Mouse (Mus musculus) heart, embryonic 11.5 days (tissue): ENCODE results near the gene Ryr2. TPM values are rescaled to one million over a fixed set of nuclear protein-coding genes. Genes with fewer than 3 reads are reported as not detected.
A peak's percentile ranks its signal among the peaks of the same experiment; 100 is the strongest.
"Not testable (repeated sequence)": the region's sequence is repeated elsewhere in the genome, so short reads cannot be mapped to it uniquely, and the experiment has no call there.

Source experiments
- ATAC-seq: fragments of 200-750 bp; cut with Nextera tagmentation; replicated peaks from 2 replicates; pipeline ENCODE4 v1.8.0; 2017; ENCODE audit warnings: moderate library complexity; ENCODE audit not compliant: insufficient number of reproducible peaks, low FRiP score, low TSS enrichment
- H3K27ac ChIP-seq: fragments of 300-500 bp; sonication (generic); 2 replicates; pipeline ENCODE4 v1.5.1; 2014; ENCODE audit warnings: mild to moderate bottlenecking, low read depth, low read length
- H3K27me3 ChIP-seq: fragments of 300-500 bp; sonication (generic); 2 replicates; pipeline ENCODE4 v1.6.1; 2014; ENCODE audit warnings: mild to moderate bottlenecking, low read length, mixed read lengths; ENCODE audit not compliant: control insufficient read depth, insufficient read depth
- H3K36me3 ChIP-seq: fragments of 300-500 bp; sonication (generic); 2 replicates; pipeline ENCODE4 v1.6.1; 2014; ENCODE audit warnings: mild to moderate bottlenecking, low read length, moderate library complexity, mixed read lengths; ENCODE audit not compliant: control insufficient read depth, insufficient read depth
- H3K4me1 ChIP-seq: fragments of 300-500 bp; sonication (generic); 2 replicates; pipeline ENCODE4 v1.6.1; 2014; ENCODE audit warnings: low read length; ENCODE audit not compliant: control insufficient read depth, insufficient read depth
- H3K4me2 ChIP-seq: fragments of 300-500 bp; sonication (generic); 2 replicates; pipeline ENCODE4 v1.6.1; 2014; ENCODE audit warnings: mild to moderate bottlenecking, moderate library complexity
- H3K4me3 ChIP-seq: fragments of 300-500 bp; sonication (generic); 2 replicates; pipeline ENCODE4 v1.5.1; 2014; ENCODE audit warnings: low read depth, low read length
- H3K9ac ChIP-seq: fragments of 300-500 bp; sonication (generic); 2 replicates; pipeline ENCODE4 v1.6.1; 2014; ENCODE audit warnings: mild to moderate bottlenecking, low read depth, low read length, moderate library complexity
- H3K9me3 ChIP-seq: fragments of 300-500 bp; sonication (generic); replicated peaks from 2 replicates; pipeline ENCODE4 v1.6.1; 2016; ENCODE audit warnings: low read length; ENCODE audit not compliant: control insufficient read depth
- WGBS: fragments of 180-500 bp; shearing (Covaris S2); extraction: QIAGEN DNeasy Blood & Tissue Kit; methylation state at CpG from one replicate; pipeline ENCODE4 v1.1.7; 2014; ENCODE audit not compliant: insufficient replicate concordance; 5-methylcytosine and 5-hydroxymethylcytosine counted together
- polyA plus RNA-seq: library from polyadenylated mRNA; unstranded; fragments of >200 nt; fragmentation: Nextera tagmentation; extraction: Ambion mirVana; gene quantifications from 2 replicates; pipeline ENCODE4 v1.2.1, GENCODE M21; 2014

Gene Ryr2
- polyA plus RNA-seq = 35.6 and 46.7 TPM in 2 replicates

DNA sequence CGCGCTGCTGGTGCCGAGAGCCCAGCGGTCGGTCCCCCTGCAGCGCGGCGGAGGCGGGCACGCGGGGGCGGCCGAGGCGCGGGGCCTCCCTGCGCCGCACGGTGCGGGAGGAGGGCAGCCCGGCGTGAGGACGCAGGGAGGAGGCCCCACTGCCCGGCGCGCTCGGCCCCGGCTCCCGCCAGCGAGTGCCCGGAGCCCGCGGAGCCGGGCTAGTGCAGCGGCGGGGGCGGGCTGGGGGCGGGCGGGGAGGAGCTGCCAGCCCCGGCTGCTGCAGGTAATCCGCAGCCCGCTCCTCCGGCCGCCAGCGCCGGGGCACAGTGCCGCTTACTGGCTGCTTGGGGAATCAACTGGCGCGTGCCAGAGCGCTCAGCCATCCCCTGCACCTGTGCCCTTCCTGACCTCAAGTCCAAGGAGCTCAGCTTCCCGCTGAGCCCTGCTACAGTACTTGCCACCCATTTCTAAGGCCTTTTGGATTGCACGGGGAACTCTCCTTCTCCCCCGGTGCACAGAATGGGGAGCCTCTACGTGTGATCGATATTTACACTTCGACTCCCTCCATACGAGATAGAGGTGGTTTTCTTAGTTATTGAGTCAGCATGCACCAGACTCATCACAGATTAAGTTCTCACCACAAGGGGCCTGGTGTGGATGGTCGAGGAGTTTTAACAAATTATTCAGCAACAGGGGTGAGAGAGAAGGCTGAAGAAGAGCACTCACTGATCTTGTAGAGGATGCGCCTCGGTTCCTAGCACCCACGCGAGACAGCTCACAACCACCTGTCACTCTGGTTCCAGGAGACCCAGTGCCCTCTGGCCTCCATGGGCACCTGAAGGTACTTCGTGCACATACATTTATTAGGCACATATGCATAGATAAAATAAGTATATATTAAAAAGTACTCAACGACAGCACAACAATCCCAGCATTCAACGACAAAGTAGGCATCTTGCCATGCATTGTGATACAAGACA is at the start of gene Ryr2:
Gene Ryr2 (minus strand): TSS at position 284 of the 971 bp plus-strand sequence.
- ATAC-seq = peak; percentile 75
- Histone ChIP-seq H3K9ac (peak within 1 kb of the TSS; percentile 98), H3K36me3 (no peaks in the 10 kb centered on the region), H3K27ac (peak within 1 kb of the TSS; percentile 89), H3K4me1 (peaks cover 6% of the 10 kb centered on the region; the same call in 1 of the 2 replicates), H3K4me2 (peak within 1 kb of the TSS; percentile 78), H3K27me3 (peaks cover 6% of the 10 kb centered on the region), H3K9me3 (no peaks in the 10 kb centered on the region), H3K4me3 (peak within 1 kb of the TSS; percentile 93)
- WGBS = 10% methylated on average over 57 of the region's 64 CpGs

DNA sequence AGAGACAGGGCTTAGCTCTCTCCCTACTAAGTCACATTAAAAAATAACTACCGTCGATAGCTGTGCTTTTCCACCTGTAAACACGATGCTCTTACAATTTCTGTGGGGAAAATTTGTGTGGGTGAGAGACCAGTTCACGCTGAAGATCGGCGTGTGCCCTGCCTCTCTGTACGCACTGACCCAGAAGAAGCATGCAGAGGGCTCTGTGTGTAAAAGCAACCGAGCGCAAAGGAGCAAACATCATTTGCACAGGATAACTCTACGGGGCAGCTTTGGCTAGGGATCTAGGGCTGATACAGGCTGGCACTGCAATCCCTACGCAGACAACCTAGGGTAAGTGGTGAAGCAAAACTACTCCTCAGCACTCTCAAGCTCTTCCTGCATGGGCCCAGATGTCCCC is 47.2 kb upstream of the Ryr2 start:
- H3K9ac ChIP-seq = no peak overlapping the region
- H3K27ac ChIP-seq = no peak overlapping the region
- no peaks in the 10 kb centered on the region for H3K27me3 ChIP-seq
- no peaks in the 10 kb centered on the region for H3K9me3 ChIP-seq
- no peak overlapping the region for H3K4me3 ChIP-seq
- H3K4me2 ChIP-seq = no peak overlapping the region
- peaks cover 6% of the 10 kb centered on the region for H3K4me1 ChIP-seq
- no peak for ATAC-seq
- no peaks in the 10 kb centered on the region for H3K36me3 ChIP-seq
- WGBS = 76% methylated on average over 11 of the region's 11 CpGs

DNA sequence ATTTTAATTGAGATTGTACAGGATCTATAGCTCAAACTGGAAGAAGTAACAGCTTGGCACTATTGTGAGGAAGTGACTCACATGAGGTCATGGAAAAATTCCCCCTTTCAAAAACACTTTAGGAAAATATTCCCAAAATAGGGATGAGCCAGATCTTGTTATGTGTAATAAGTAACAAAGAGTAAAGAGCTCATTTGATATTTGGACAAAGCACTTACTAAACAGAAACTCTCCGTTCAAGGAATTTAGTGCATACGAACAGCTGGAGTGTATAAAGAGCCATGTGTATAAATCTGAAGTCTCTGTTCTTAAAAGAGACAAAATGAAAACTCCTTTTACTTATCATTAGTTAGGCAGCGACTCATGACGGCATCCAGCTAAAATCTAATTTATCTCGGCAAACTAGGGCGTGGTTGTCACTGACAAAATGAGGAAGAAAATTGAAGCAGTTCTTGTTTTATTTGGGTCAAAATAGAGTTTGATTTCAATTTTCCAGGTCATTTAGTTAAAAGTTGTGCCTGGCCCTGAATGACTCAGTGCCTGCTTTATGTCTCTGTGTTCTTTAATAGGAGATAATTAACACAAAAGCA is 40.3 kb upstream of the Ryr2 start:
- no peaks in the 10 kb centered on the region for H3K27me3 ChIP-seq
- no peak overlapping the region for H3K4me3 ChIP-seq
- no peak overlapping the region for H3K27ac ChIP-seq
- no peak for ATAC-seq
- H3K4me2 ChIP-seq = no peak overlapping the region
- no peak overlapping the region for H3K9ac ChIP-seq
- H3K4me1 ChIP-seq = peaks cover 7% of the 10 kb centered on the region; the same call in 1 of the 2 replicates
- H3K9me3 ChIP-seq = no peaks in the 10 kb centered on the region
- no peaks in the 10 kb centered on the region for H3K36me3 ChIP-seq
- 75% methylated on average over 6 of the region's 6 CpGs for WGBS

DNA sequence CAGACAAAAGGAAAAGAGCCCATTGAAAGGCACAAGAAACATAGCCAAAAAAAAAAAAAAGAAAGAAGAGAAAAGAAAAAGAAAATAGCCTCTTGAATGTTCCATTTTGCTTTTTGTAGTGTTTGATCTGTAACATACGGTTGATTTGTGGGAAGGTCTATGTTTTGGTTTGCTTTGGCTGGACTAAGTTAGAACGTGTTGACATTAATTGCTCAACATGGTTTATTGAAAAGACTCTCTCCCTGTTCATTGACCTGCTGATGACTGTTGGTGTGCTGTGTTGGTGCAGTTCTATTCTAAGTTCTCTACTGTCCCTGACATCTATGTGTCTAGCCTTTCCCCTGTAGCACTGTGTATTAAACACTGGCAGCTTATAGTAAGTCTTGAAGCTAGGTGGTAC is 39.7 kb upstream of the Ryr2 start:
- H3K9ac ChIP-seq = no peak overlapping the region
- H3K36me3 ChIP-seq = no peaks in the 10 kb centered on the region
- 83% methylated on average over 2 of the region's 2 CpGs for WGBS
- H3K4me3 ChIP-seq = no peak overlapping the region
- no peak overlapping the region for H3K4me2 ChIP-seq
- peaks cover 4% of the 10 kb centered on the region; the same call in 1 of the 2 replicates for H3K4me1 ChIP-seq
- no peak overlapping the region for H3K27ac ChIP-seq
- no peaks in the 10 kb centered on the region for H3K9me3 ChIP-seq
- ATAC-seq = no peak
- no peaks in the 10 kb centered on the region for H3K27me3 ChIP-seq

DNA sequence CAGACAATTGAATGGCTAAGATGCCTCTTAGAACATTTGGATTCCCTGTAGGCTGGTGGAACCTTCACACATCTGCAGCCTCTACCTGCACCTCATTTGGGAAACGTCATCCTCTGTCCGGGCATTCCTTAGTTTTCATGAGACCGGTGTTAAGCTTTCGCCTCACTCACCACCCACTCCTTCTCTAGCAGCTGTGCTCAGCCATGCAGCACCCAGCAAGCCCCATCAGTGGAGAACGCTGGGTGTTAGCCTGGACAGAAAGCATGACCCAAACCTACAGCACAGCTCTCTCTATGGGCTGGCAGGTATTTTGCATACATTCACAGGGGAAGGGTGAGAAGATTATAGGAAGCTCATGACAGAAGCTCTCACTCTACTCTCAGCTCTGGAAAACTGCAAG is 36.6 kb upstream of the Ryr2 start:
- Histone ChIP-seq H3K9ac (no peak overlapping the region), H3K4me2 (no peak overlapping the region), H3K27ac (no peak overlapping the region), H3K4me1 (peaks cover under 1% of the 10 kb centered on the region; the same call in 1 of the 2 replicates), H3K27me3 (no peaks in the 10 kb centered on the region), H3K9me3 (no peaks in the 10 kb centered on the region), H3K4me3 (no peak overlapping the region), H3K36me3 (no peaks in the 10 kb centered on the region)
- 68% methylated on average over 5 of the region's 5 CpGs for WGBS
- no peak for ATAC-seq

DNA sequence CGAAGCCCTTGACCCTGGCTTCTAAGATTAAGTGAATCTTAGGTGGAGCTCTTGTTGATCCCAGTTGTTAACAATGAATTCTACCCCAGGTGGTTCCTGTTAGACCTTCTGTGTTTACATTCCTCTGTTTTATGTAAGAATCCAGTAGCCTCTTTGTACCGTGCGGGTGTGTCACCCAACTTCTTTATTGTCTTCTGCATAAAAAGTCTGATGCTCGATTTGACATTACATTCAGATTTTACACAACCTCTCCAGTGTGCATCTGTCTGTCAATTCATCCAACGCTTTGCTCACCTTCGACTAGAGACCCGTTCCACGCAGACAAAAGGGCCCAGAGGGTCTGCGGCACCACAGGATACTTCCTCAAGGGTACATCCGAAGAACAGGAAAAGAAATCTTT is 29.7 kb upstream of the Ryr2 start:
- WGBS = 87% methylated on average over 10 of the region's 10 CpGs
- not testable (repeated sequence) for H3K9ac ChIP-seq, H3K36me3 ChIP-seq, H3K27me3 ChIP-seq, H3K27ac ChIP-seq, H3K4me3 ChIP-seq, H3K4me2 ChIP-seq, H3K9me3 ChIP-seq, ATAC-seq
- peaks cover 26% of the 10 kb centered on the region for H3K4me1 ChIP-seq

DNA sequence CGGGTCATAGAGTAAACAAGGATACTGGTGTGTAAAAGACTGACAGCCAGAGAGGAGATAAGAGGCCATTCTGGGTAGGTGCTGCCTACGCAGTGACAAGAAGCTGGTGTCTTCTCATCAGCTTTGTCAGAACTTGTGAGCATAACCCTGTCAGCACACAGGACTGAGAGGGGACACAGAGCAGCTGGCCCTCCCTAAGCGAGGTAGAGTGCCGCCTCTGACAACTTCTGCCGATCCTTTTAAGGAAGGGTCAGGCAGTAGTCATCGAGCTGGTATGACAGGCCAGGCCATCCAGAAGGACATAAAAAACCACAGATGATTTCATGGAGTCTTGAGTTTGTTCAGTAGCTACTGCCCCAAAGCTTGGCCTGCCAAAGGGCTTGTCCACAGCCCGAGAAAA is 26.8 kb upstream of the Ryr2 start:
- 0 out of 2 replicates have a peak overlapping the region, but pooled peaks have one; percentile 16 for H3K9ac ChIP-seq
- no peak overlapping the region for H3K4me3 ChIP-seq
- peaks cover 39% of the 10 kb centered on the region for H3K4me1 ChIP-seq
- no peaks in the 10 kb centered on the region for H3K36me3 ChIP-seq
- WGBS = 19% methylated on average over 7 of the region's 7 CpGs
- ATAC-seq = peak; percentile 81
- no peaks in the 10 kb centered on the region for H3K9me3 ChIP-seq
- H3K27me3 ChIP-seq = no peaks in the 10 kb centered on the region
- H3K4me2 ChIP-seq = peak overlapping the region; percentile 44
- H3K27ac ChIP-seq = peak overlapping the region; percentile 96

DNA sequence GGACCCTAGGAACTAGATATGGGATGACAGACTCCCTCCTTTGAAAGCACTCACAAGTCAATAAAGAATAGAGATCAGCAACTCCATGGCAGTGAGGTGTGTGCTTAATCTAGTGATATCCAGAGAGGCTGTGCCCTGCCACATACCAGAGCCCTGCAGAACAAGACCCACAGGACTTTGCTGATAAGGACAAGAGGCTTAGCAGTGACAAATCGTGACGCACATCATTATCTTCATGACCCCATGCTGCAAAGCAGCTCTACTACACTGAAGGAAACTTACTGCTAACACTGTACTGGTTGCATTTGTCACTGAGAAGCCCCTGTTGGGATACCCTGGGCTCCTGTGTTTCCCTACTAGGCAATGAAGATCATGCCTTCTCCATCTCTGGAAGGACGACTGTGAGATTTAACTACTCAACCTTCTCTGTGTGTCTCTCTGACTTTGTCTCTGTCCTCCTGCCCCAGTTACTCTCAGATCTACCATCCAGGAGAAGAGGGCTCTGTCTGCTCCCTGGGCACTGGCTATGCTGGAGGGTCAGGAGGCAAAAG is 25.5 kb upstream of the Ryr2 start:
- Histone ChIP-seq H3K27me3 (no peaks in the 10 kb centered on the region), H3K36me3 (no peaks in the 10 kb centered on the region), H3K4me2 (peak overlapping the region; percentile 44), H3K27ac (peak overlapping the region; percentile 96), H3K9me3 (no peaks in the 10 kb centered on the region), H3K4me1 (peaks cover 40% of the 10 kb centered on the region), H3K4me3 (no peak overlapping the region; the same call in 1 of the 2 replicates), H3K9ac (peak overlapping the region; percentile 5; the same call in 1 of the 2 replicates)
- peak; percentile 37 for ATAC-seq
- WGBS = 15% methylated on average over 3 of the region's 3 CpGs
